Comparison of ENCODE assay signal across 35 mouse cellular contexts in the genomic region with DNA sequence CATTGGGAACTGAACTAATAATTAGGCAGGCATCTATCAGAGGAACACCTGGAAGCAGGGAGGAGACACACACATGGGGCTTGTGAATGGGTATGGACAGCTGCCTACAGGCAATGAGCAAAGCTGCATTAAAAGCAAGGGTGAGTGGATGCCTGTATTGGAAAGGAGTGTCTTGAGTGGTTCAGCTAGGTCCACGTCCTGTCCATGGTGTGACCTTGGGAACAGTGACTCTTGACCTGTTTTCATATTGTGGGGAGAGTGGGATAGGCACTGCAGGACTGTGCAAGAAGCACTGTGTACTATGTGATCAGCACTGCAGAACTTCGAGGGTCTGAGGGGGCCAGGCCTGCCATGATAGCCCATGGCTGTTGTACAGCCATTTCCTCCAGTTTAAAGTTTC.
"Had no signal": no experiment of that assay in that cellular context is flagged by ENCODE, and none has a peak within 500 bp of the region (broad histone marks: within the 10 kb centered on the region; RNA-seq: fewer than 3 reads in every experiment).

No protein-coding gene starts in this region.

- H3K9ac ChIP-seq: heart, embryonic 12.5 days; heart, embryonic 13.5 days; heart, embryonic 15.5 days; hindbrain, embryonic 12.5 days; hindbrain, embryonic 13.5 days; hindbrain, embryonic 14.5 days; hindbrain, embryonic 15.5 days; intestine, embryonic 15.5 days; kidney, embryonic 15.5 days had no signal

- DNase-seq: heart, postnatal 10 days; heart, postnatal 14 days; heart, postnatal 36 days; heart, postnatal 4 days; kidney, adult 11 months; kidney, adult 18-20 months; kidney, adult 2 months; kidney, adult 8-10 months; kidney, adult 9 months; kidney, postnatal 10 days; kidney, postnatal 14 days; kidney, postnatal 25 days; kidney, postnatal 36 days; kidney, postnatal 4 days; layer of hippocampus, adult 9-11 months; layer of hippocampus, postnatal 36 days had no signal

- H3K27ac ChIP-seq: heart, embryonic 13.5 days; heart, embryonic 15.5 days; hindbrain, embryonic 10.5 days; hindbrain, embryonic 12.5 days; hindbrain, embryonic 13.5 days; hindbrain, embryonic 14.5 days; hindbrain, embryonic 15.5 days; hindbrain, postnatal 0 days; intestine, embryonic 15.5 days; kidney, embryonic 15.5 days; kidney, postnatal 0 days; layer of hippocampus, adult 2 months had no signal

- H3K9me3 ChIP-seq: heart, embryonic 12.5 days; heart, embryonic 13.5 days; heart, embryonic 15.5 days; hindbrain, embryonic 10.5 days; hindbrain, embryonic 12.5 days; hindbrain, embryonic 13.5 days; hindbrain, embryonic 15.5 days; intestine, embryonic 15.5 days; kidney, embryonic 15.5 days had no signal

- H3K27me3 ChIP-seq: heart, embryonic 15.5 days; hindbrain, embryonic 15.5 days; kidney, embryonic 15.5 days had no signal

- ATAC-seq: hindbrain, embryonic 16.5 days; hindbrain, postnatal 0 days; inflammation-experienced regulatory T-cells, adult 6 months; intestine, embryonic 15.5 days; intestine, embryonic 16.5 days; intestine, postnatal 0 days had no signal

- H3K4me2 ChIP-seq: heart, embryonic 11.5 days; heart, embryonic 12.5 days; heart, embryonic 13.5 days; heart, embryonic 15.5 days; hindbrain, embryonic 12.5 days; hindbrain, embryonic 13.5 days; hindbrain, embryonic 14.5 days; hindbrain, embryonic 15.5 days; intestine, embryonic 15.5 days; kidney, embryonic 15.5 days had no signal

- H3K4me3 ChIP-seq: heart, embryonic 12.5 days; heart, embryonic 13.5 days; heart, embryonic 15.5 days; hindbrain, embryonic 10.5 days; hindbrain, embryonic 12.5 days; hindbrain, embryonic 13.5 days; hindbrain, embryonic 15.5 days; intestine, embryonic 15.5 days; kidney, embryonic 15.5 days; layer of hippocampus, adult 2 months; left cerebral cortex, adult 2 months had no signal

- H3K36me3 ChIP-seq: heart, embryonic 12.5 days; heart, embryonic 15.5 days; hindbrain, embryonic 10.5 days; hindbrain, embryonic 12.5 days; hindbrain, embryonic 13.5 days; hindbrain, embryonic 15.5 days; intestine, embryonic 15.5 days; kidney, embryonic 15.5 days had no signal
